Mouse (Mus musculus) cortical plate, adult 2 months (tissue): Measurements from ENCODE around the gene Rev1. TPM values are rescaled to one million over a fixed set of nuclear protein-coding genes. Genes with fewer than 3 reads are reported as not detected.

Experiments
- H3K27ac ChIP-seq: fragments of 200-500 bp; 2 replicates; pipeline ENCODE4 v1.5.1; 2012; ENCODE audit warnings: low read length, control low read depth, inconsistent platforms; ENCODE audit not compliant: insufficient read depth
- H3K4me1 ChIP-seq: fragments of 200-500 bp; 2 replicates; pipeline ENCODE4 v1.6.1; 2011; ENCODE audit warnings: low read length; ENCODE audit not compliant: control insufficient read depth, insufficient read depth
- H3K4me3 ChIP-seq: fragments of 200-500 bp; 2 replicates; pipeline ENCODE4 v1.5.1; 2011; ENCODE audit warnings: mild to moderate bottlenecking, low read length, control low read depth; ENCODE audit not compliant: insufficient read depth
- CTCF ChIP-seq: fragments of 200-500 bp; IDR thresholded peaks from 2 replicates; pipeline ENCODE4 v1.5.1; 2011; ENCODE audit warnings: mild to moderate bottlenecking, control low read depth, low read length; ENCODE audit not compliant: insufficient read depth; ENCODE audit errors: extremely low read depth
- POLR2A ChIP-seq: fragments of 200-500 bp; IDR thresholded peaks from 2 replicates; pipeline ENCODE4 v1.6.1; 2011; ENCODE audit warnings: mild to moderate bottlenecking, low read length, control low read depth; ENCODE audit not compliant: insufficient read depth; ENCODE audit errors: extremely low read depth
- polyA plus RNA-seq: library from polyadenylated mRNA; depleted of rRNA; stranded (reverse); fragments of >200 nt; gene quantifications from 2 replicates; pipeline ENCODE4 v1.2.3, GENCODE M21; 2012; rRNA removed

Gene Rev1
- polyA plus RNA-seq, 1 experiment: 25.2 TPM

DNA sequence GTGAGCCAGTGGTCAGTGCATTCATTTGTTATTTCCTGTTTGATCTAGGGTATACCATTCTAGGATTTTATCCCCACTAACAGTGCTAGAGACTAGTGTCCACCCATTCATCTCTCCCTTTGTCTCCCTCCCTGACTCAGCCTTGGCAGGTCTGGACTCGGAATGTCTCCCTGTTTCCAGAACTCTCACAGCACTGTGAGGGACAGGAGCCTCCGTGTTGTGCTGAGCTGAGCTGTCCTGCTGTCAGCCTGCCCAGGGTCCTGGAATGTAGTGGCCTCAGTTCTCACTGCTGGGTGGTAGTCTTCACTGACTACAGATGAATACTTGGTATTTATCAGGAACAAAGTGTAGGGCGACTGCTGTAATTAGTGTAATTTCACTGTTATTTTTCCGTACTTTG, 94.1 kb downstream of the Rev1 start:
- Histone ChIP-seq H3K4me3 (no peak overlapping the region), H3K4me1 (no peaks in the 10 kb centered on the region), H3K27ac (no peak overlapping the region)
- TF ChIP-seq POLR2A (no peak), CTCF (no peak)

- Histone ChIP-seq H3K27ac (no peak overlapping the region), H3K4me3 (no peak overlapping the region), H3K4me1 (no peaks in the 10 kb centered on the region)
- TF ChIP-seq POLR2A (no peak), CTCF (no peak)
Observed at GRCm38 (mm10) chr1:38031391-38031790, 98.2 kb downstream of the Rev1 start.

DNA sequence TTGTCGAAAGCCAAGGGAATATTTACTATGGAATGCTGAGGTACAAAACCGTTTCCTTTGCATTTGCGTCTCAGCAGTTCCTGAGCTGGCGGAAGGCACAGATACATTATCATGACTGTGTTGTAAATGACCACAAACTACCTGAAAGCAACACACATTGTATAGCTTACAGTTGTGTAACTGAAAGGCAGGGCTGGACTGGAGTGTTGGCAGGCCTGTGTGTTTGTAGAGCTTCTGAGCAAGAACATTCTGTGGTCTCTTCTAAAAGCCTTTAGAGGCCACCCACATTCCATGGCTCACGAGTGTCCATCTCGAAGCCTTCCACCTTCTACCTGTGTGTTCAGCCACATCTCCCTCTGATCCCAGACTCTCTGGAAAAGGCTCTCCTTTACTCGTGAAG, 102.3 kb downstream of the Rev1 start:
- no peaks in the 10 kb centered on the region for H3K4me1 ChIP-seq
- no peak overlapping the region for H3K27ac ChIP-seq
- H3K4me3 ChIP-seq: no peak overlapping the region
- TF ChIP-seq CTCF (no peak), POLR2A (no peak)

GRCm38 (mm10) chr1:38014551-38015203, 114.9 kb downstream of the Rev1 start:
- peaks cover 2% of the 10 kb centered on the region for H3K4me1 ChIP-seq
- H3K4me3 ChIP-seq: no peak overlapping the region
- no peak for TF ChIP-seq CTCF
- no peak for TF ChIP-seq POLR2A
- H3K27ac ChIP-seq: no peak overlapping the region

- no peak overlapping the region for H3K27ac ChIP-seq
- no peak overlapping the region for H3K4me3 ChIP-seq
- H3K4me1 ChIP-seq: peaks cover 2% of the 10 kb centered on the region
- no peak for TF ChIP-seq POLR2A
- TF ChIP-seq CTCF: no peak
Observed at GRCm38 (mm10) chr1:38012509-38012908, 117.1 kb downstream of the Rev1 start.

DNA sequence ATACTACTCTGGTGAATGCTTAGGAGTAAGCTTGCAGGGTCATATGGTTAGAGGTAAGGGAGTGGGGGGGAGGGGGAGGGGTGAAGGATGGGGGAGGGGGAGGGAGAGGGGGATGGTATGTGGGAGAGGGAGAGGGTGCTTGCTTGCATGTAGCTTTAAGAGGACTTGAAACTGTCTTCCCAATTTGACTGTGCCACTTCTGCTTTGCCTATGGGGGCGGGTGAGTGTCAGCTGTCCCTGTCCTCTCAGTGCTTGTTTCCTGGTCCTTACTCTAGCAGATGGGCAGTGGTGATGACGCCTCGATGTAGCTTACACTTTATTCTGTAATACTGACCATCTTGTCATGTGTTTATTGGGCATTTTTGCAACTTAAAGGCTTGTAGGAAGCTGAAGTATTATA, 117.5 kb downstream of the Rev1 start:
- TF ChIP-seq POLR2A (no peak), CTCF (no peak)
- peaks cover 2% of the 10 kb centered on the region for H3K4me1 ChIP-seq
- no peak overlapping the region for H3K4me3 ChIP-seq
- no peak overlapping the region for H3K27ac ChIP-seq

- no peak overlapping the region for H3K4me3 ChIP-seq
- no peak for TF ChIP-seq CTCF
- TF ChIP-seq POLR2A: no peak
- H3K4me1 ChIP-seq: peaks cover 2% of the 10 kb centered on the region
- no peak overlapping the region for H3K27ac ChIP-seq
Observed at GRCm38 (mm10) chr1:38011647-38012046, 118.0 kb downstream of the Rev1 start.

- TF ChIP-seq POLR2A (no peak), CTCF (no peak)
- Histone ChIP-seq H3K27ac (no peak overlapping the region), H3K4me3 (no peak overlapping the region), H3K4me1 (no peaks in the 10 kb centered on the region)
Observed at GRCm38 (mm10) chr1:38006741-38007140, 122.9 kb downstream of the Rev1 start.

DNA sequence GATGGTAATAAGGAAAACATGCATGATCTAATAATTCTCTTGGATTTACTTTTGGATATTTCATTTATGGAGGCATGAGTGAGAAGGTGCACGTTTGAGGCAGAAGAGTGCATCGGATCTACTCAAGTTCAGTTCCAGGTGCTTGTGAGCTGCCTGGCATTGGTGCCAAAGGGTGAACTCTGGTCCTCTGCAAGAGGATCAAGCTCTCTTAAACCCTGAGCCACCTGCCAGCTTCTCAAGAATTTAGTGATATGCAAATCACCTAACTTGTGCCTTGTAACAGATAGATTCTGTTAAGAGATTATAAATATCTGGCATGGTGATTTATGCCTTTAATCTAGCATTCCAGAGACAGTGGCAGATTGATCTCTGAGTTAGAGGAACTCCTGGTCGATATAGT, 126.6 kb downstream of the Rev1 start:
- Histone ChIP-seq H3K27ac (no peak overlapping the region), H3K4me1 (no peaks in the 10 kb centered on the region), H3K4me3 (no peak overlapping the region)
- no peak for TF ChIP-seq CTCF
- no peak for TF ChIP-seq POLR2A

Other genes with a start within 250 kb of the Rev1 start
- gene Mitd1, start 239.4 kb downstream of the Rev1 start, polyA plus RNA-seq: 15.6 and 16.9 TPM in 2 replicates
- gene Mrpl30, start 239.3 kb downstream of the Rev1 start, polyA plus RNA-seq: 142 and 149 TPM in 2 replicates
- gene Lyg2, start 213.3 kb downstream of the Rev1 start, polyA plus RNA-seq: 0.04 TPM in 2 replicates
- not detected in 2 replicates for gene Lyg1, start 172.0 kb downstream of the Rev1 start, polyA plus RNA-seq
- gene Txndc9, start 131.9 kb downstream of the Rev1 start, polyA plus RNA-seq: 43.8 and 46.7 TPM in 2 replicates
- 18.3 and 19.1 TPM in 2 replicates for gene Eif5b, start 131.8 kb downstream of the Rev1 start, polyA plus RNA-seq